Mouse (Mus musculus) adrenal gland, postnatal 14 days (tissue): ENCODE results near the gene Acox1. TPM values are rescaled to one million over a fixed set of nuclear protein-coding genes. Genes with fewer than 3 reads are reported as not detected.
A peak's percentile ranks its signal among the peaks of the same experiment; 100 is the strongest.

Experiments
- DNase-seq: peaks from one replicate; pipeline ENCODE4 v3.0.0; 2021; ENCODE audit warnings: mixed read lengths
- total RNA-seq: library from RNA; stranded (reverse); gene quantifications from 2 replicates; pipeline ENCODE4 v1.2.3, GENCODE M21; 2021

The Acox1 gene
- total RNA-seq, 1 experiment from 2014 or later = 199 TPM

GRCm38 (mm10) chr11:116167884-116168439, 30.9 kb downstream of the Acox1 start, which contains the start of gene Fbf1:
Gene Fbf1, minus strand, starts transcription at chr11:116168166.
- DNase-seq = peak; percentile 97

- no peak for DNase-seq
Observed at GRCm38 (mm10) chr11:116167232-116167631, 31.6 kb downstream of the Acox1 start.

- no peak for DNase-seq
Observed at GRCm38 (mm10) chr11:116163002-116163401, 35.8 kb downstream of the Acox1 start.

- no peak for DNase-seq
Observed at GRCm38 (mm10) chr11:116162146-116162545, 36.7 kb downstream of the Acox1 start.

- DNase-seq = no peak
Observed at GRCm38 (mm10) chr11:116161312-116161711, 37.5 kb downstream of the Acox1 start.

- DNase-seq = no peak
Observed at GRCm38 (mm10) chr11:116150960-116151359, 47.9 kb downstream of the Acox1 start.

GRCm38 (mm10) chr11:116149341-116149740, 49.5 kb downstream of the Acox1 start:
- no peak for DNase-seq

- DNase-seq = no peak
Observed at GRCm38 (mm10) chr11:116148761-116149221, 50.1 kb downstream of the Acox1 start.

GRCm38 (mm10) chr11:116146294-116146985, 52.4 kb downstream of the Acox1 start:
- peak; percentile 45 for DNase-seq

- DNase-seq = no peak
Observed at GRCm38 (mm10) chr11:116145481-116146293, 53.2 kb downstream of the Acox1 start.

- no peak for DNase-seq
Observed at GRCm38 (mm10) chr11:116143468-116143867, 55.4 kb downstream of the Acox1 start.

- DNase-seq = peak; percentile 66
Observed at GRCm38 (mm10) chr11:116142211-116142991, 56.4 kb downstream of the Acox1 start.

GRCm38 (mm10) chr11:116138468-116139138, 60.2 kb downstream of the Acox1 start, which contains the start of gene Mrpl38:
Gene Mrpl38, minus strand, starts transcription at chr11:116138868.
- DNase-seq = peak; percentile 92

- DNase-seq = no peak
Observed at GRCm38 (mm10) chr11:116138096-116138467, 60.8 kb downstream of the Acox1 start.

- no peak for DNase-seq
Observed at GRCm38 (mm10) chr11:116134171-116134570, 64.7 kb downstream of the Acox1 start.

- no peak for DNase-seq
Observed at GRCm38 (mm10) chr11:116133497-116133896, 65.3 kb downstream of the Acox1 start.

GRCm38 (mm10) chr11:116132366-116133333, 66.2 kb downstream of the Acox1 start:
- DNase-seq = peak; percentile 47

GRCm38 (mm10) chr11:116131349-116132170, 67.3 kb downstream of the Acox1 start:
- no peak for DNase-seq

GRCm38 (mm10) chr11:116130488-116131205, 68.2 kb downstream of the Acox1 start, which contains the start of gene Trim65:
Gene Trim65, minus strand, starts transcription at chr11:116131128.
- DNase-seq = peak; percentile 95
